Comparison of ENCODE assay signal across 15 mouse cellular contexts in the genomic region with DNA sequence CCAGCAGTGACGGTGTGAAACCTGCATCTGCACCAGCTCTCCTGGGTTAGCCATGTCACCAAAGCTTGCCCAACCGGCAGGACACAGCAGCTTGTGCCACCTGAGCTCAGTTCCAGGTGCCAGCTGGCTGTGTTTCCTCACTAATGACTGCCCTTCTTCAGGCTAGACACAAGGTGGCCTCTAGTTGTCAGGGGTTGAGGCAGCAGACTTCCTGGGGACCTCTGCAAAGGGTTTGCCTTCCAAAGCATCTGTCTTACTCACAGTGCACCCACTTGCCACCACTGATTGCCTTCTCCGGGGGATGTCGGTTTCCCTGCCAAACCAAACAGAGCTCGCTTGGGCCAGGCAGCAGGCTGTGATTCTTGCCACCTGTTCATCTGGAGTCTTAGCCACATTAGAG. TPM values are rescaled to one million over a fixed set of nuclear protein-coding genes. Genes with fewer than 3 reads are reported as not detected.
A peak's percentile ranks its signal among the peaks of the same experiment; 100 is the strongest.
DNase-seq lines count a peak whose midpoint lies in the region; ATAC-seq and TF ChIP-seq lines count a peak whose summit lies in the region.
"Had no signal": no experiment of that assay in that cellular context is flagged by ENCODE, and none has a peak within 500 bp of the region (broad histone marks: within the 10 kb centered on the region; RNA-seq: fewer than 3 reads in every experiment).

No protein-coding gene starts in this region.

- no peaks in the 10 kb centered on the region for H3K79me2 ChIP-seq in liver, adult 2 months (ENCODE audit: control insufficient read depth, insufficient read depth, low read length)

- no peak overlapping the region for H3K27ac ChIP-seq in liver, adult 2 months (replicated peaks; ENCODE audit: insufficient read depth, low read depth, low read length)
- no peak overlapping the region for H3K27ac ChIP-seq in liver, embryonic 11.5 days (ENCODE audit: low read depth, low read length)
- H3K27ac ChIP-seq: limb, embryonic 12.5 days; midbrain, embryonic 15.5 days; neural tube, embryonic 13.5 days had no signal

- TF ChIP-seq POLR2A in liver, adult 2 months (IDR thresholded peaks at IDR 0.05; ENCODE audit: extremely low read depth, insufficient read depth, low read length), result no peak

- H3K4me2 ChIP-seq in liver, embryonic 11.5 days, result no peak overlapping the region
- H3K4me2 ChIP-seq: limb, embryonic 12.5 days; midbrain, embryonic 15.5 days; neural tube, embryonic 13.5 days had no signal

- H3K4me1 ChIP-seq in liver, adult 2 months (ENCODE audit: control insufficient read depth, insufficient read depth, low read length), result peaks cover 3% of the 10 kb centered on the region; the same call in 1 of the 2 replicates
- H3K4me1 ChIP-seq in liver, embryonic 11.5 days (replicated peaks; ENCODE audit: control insufficient read depth, insufficient read depth, low read length), result no peaks in the 10 kb centered on the region

- no peak overlapping the region for H3K4me3 ChIP-seq in liver, adult 2 months (ENCODE audit: insufficient read depth, low read depth, low read length)
- no peak overlapping the region for H3K4me3 ChIP-seq in liver, embryonic 11.5 days (ENCODE audit: low read depth, low read length)
- H3K4me3 ChIP-seq: limb, embryonic 12.5 days; midbrain, embryonic 15.5 days; neural tube, embryonic 13.5 days had no signal

- no peaks in the 10 kb centered on the region for H3K9me3 ChIP-seq in liver, embryonic 11.5 days (ENCODE audit: control insufficient read depth, low read length)
- H3K9me3 ChIP-seq: limb, embryonic 12.5 days; midbrain, embryonic 15.5 days; neural tube, embryonic 13.5 days had no signal

- DNase-seq in liver, adult 2 months (ENCODE audit: extremely low read depth, low read depth, low spot score), result peak; percentile 86
- DNase-seq in liver, embryonic 11.5 days (ENCODE audit: low spot score), result no peak
- peak; percentile 45 to 54 for DNase-seq in cerebellum, adult 18-20 months
- DNase-seq in cerebellum, postnatal 25 days, result peak; percentile 58 to 71
- peak; percentile 55 for DNase-seq in skeletal muscle tissue, adult 2 months (ENCODE audit: low read depth, low spot score)
- no peak for DNase-seq in adrenal gland, adult (ENCODE audit: inconsistent age in 2 of 2, low spot score in 1 of 2)
- DNase-seq in adrenal gland, postnatal 4 days (ENCODE audit: low spot score in 2 of 2), result no peak
- DNase-seq: forebrain, postnatal 0 days; kidney, postnatal 14 days; layer of hippocampus, adult 9-11 months; liver, postnatal 0 days; lung, postnatal 4 days had no signal

- no peak overlapping the region for H3K9ac ChIP-seq in liver, adult 2 months (ENCODE audit: low read depth, low read length)
- no peak overlapping the region for H3K9ac ChIP-seq in liver, embryonic 11.5 days (ENCODE audit: low read depth, low read length)
- H3K9ac ChIP-seq: forebrain, postnatal 0 days; limb, embryonic 12.5 days; liver, postnatal 0 days; midbrain, embryonic 15.5 days; neural tube, embryonic 13.5 days had no signal

- 35% methylated on average over 5 of the region's 5 CpGs for WGBS in liver, adult 2 months
- 70% methylated on average over 5 of the region's 5 CpGs for WGBS in liver, embryonic 11.5 days

- ATAC-seq in liver, embryonic 11.5 days (replicated peaks; ENCODE audit: low FRiP score), result no peak
- ATAC-seq: liver, postnatal 0 days; midbrain, embryonic 15.5 days had no signal

- H3K36me3 ChIP-seq in liver, adult 2 months (ENCODE audit: control insufficient read depth, insufficient read depth, low read length), result no peaks in the 10 kb centered on the region
- no peaks in the 10 kb centered on the region for H3K36me3 ChIP-seq in liver, embryonic 11.5 days (ENCODE audit: control insufficient read depth, insufficient read depth, low read length)
- H3K36me3 ChIP-seq: limb, embryonic 12.5 days; midbrain, embryonic 15.5 days; neural tube, embryonic 13.5 days had no signal

- no peaks in the 10 kb centered on the region for H3K27me3 ChIP-seq in liver, adult 2 months (ENCODE audit: control insufficient read depth, insufficient read depth, low read length)
- no peaks in the 10 kb centered on the region; the same call in 1 of the 2 replicates for H3K27me3 ChIP-seq in liver, embryonic 11.5 days (replicated peaks; ENCODE audit: control insufficient read depth, insufficient read depth, low read length)
- H3K27me3 ChIP-seq: limb, embryonic 12.5 days; midbrain, embryonic 15.5 days; neural tube, embryonic 13.5 days had no signal

- peak; percentile 55 for TF ChIP-seq CTCF in liver, adult 2 months (IDR thresholded peaks at IDR 0.05; ENCODE audit: low read depth, low read length)

RNA-seq across cellular contexts. Expression of gene Tmem154, which starts 22.2 kb away (rescaled TPM):
- 0.09 and 0.94 TPM in 2 replicates for total RNA-seq in liver, adult 2 months (2014; rRNA removed)
- 0.09 and 0.17 TPM in 2 replicates for polyA plus RNA-seq in liver, adult 2 months (2012; rRNA removed)
- 0.60 and 0.89 TPM in 2 replicates for polyA plus RNA-seq in liver, embryonic 11.5 days (2014; fragmentation: Nextera tagmentation; extraction: Ambion mirVana)
- total RNA-seq in adrenal gland, postnatal 4 days (2021), result 1 to 10 TPM; 4.1 to 5.0 TPM

Comparison
In these comparisons a context has a peak if more than half of its experiments do, and no peak if none do; other contexts are left out.
1. DNase-seq: peak in liver, adult 2 months (single experiment), cerebellum, adult 18-20 months (2 of 2), cerebellum, postnatal 25 days (2 of 2) and skeletal muscle tissue, adult 2 months (single experiment); none in liver, embryonic 11.5 days (single experiment), adrenal gland, adult (0 of 2) and adrenal gland, postnatal 4 days (0 of 2).